Mouse (Mus musculus) intestine, embryonic 15.5 days (tissue): ENCODE data around the gene Tmem161a. TPM values are rescaled to one million over a fixed set of nuclear protein-coding genes. Genes with fewer than 3 reads are reported as not detected.

ENCODE experiments used
- ATAC-seq: fragments of 200-750 bp; cut with Nextera tagmentation; 2 replicates; pipeline ENCODE4 v1.8.0; 2017; ENCODE audit warnings: moderate TSS enrichment, moderate library complexity
- H3K27ac ChIP-seq: fragments of 300-500 bp; sonication (generic); 2 replicates; pipeline ENCODE4 v1.5.1; 2015; ENCODE audit warnings: mild to moderate bottlenecking, inconsistent platforms
- H3K27me3 ChIP-seq: fragments of 300-500 bp; sonication (generic); replicated peaks from 2 replicates; pipeline ENCODE4 v1.6.1; 2015; ENCODE audit warnings: inconsistent platforms
- H3K36me3 ChIP-seq: fragments of 300-500 bp; sonication (generic); 2 replicates; pipeline ENCODE4 v1.6.1; 2015; ENCODE audit warnings: inconsistent platforms
- H3K4me1 ChIP-seq: fragments of 300-500 bp; sonication (generic); replicated peaks from 2 replicates; pipeline ENCODE4 v1.6.1; 2015; ENCODE audit warnings: inconsistent platforms
- H3K4me2 ChIP-seq: fragments of 300-500 bp; sonication (generic); replicated peaks from 2 replicates; pipeline ENCODE4 v1.6.1; 2015; ENCODE audit warnings: mild to moderate bottlenecking, inconsistent platforms
- H3K4me3 ChIP-seq: fragments of 300-500 bp; sonication (generic); replicated peaks from 2 replicates; pipeline ENCODE4 v1.5.1; 2015; ENCODE audit warnings: inconsistent platforms
- H3K9ac ChIP-seq: fragments of 300-500 bp; sonication (generic); 2 replicates; pipeline ENCODE4 v1.6.1; 2015; ENCODE audit warnings: inconsistent platforms
- H3K9me3 ChIP-seq: fragments of 300-500 bp; sonication (generic); 2 replicates; pipeline ENCODE4 v1.6.1; 2016; ENCODE audit warnings: inconsistent platforms
- WGBS: fragments of 180-500 bp; shearing (Covaris S2); methylation state at CpG from one replicate; pipeline ENCODE4 v1.1.7; 2015; 5-methylcytosine and 5-hydroxymethylcytosine counted together
- polyA plus RNA-seq: library from polyadenylated mRNA; unstranded; fragments of >200 nt; fragmentation: Nextera tagmentation; extraction: Ambion mirVana; gene quantifications from 2 replicates; pipeline ENCODE4 v1.2.1, GENCODE M21; 2015

The Tmem161a gene
- polyA plus RNA-seq = 55.7 and 64.3 TPM in 2 replicates

- H3K4me2 ChIP-seq = peak within 1 kb of the TSS; percentile 66
- peak within 1 kb of the TSS; percentile 79 for H3K9ac ChIP-seq
- no peaks in the 10 kb centered on the region for H3K9me3 ChIP-seq
- peaks cover 3% of the 10 kb centered on the region; the same call in 1 of the 2 replicates for H3K36me3 ChIP-seq
- 2% methylated on average over 27 of the region's 27 CpGs for WGBS
- peak within 1 kb of the TSS; percentile 70 for H3K4me3 ChIP-seq
- peaks cover 14% of the 10 kb centered on the region for H3K4me1 ChIP-seq
- peak; percentile 98 for ATAC-seq
- H3K27me3 ChIP-seq = peaks cover 3% of the 10 kb centered on the region; the same call in 1 of the 2 replicates
- H3K27ac ChIP-seq = peak within 1 kb of the TSS; percentile 56; the same call in 1 of the 2 replicates
These were observed at the start of gene Tmem161a for GRCm38 (mm10) chr8:70172043-70172681. Gene Tmem161a, plus strand, starts transcription at chr8:70172356.

- 57% methylated on average over 2 of the region's 2 CpGs for WGBS
- Histone ChIP-seq H3K4me1 (peaks cover 5% of the 10 kb centered on the region; the same call in 1 of the 2 replicates), H3K27me3 (peaks cover 32% of the 10 kb centered on the region), H3K4me2 (no peak overlapping the region), H3K27ac (no peak overlapping the region), H3K4me3 (no peak overlapping the region), H3K36me3 (no peaks in the 10 kb centered on the region), H3K9ac (no peak overlapping the region), H3K9me3 (no peaks in the 10 kb centered on the region)
- 0 out of 2 replicates have a peak, but pooled peaks have one; percentile 39 for ATAC-seq
These were observed 49.3 kb upstream of the Tmem161a start for GRCm38 (mm10) chr8:70122863-70123262.

GRCm38 (mm10) chr8:70124992-70125391, 47.2 kb upstream of the Tmem161a start:
- no peak overlapping the region for H3K27ac ChIP-seq
- H3K9me3 ChIP-seq = no peaks in the 10 kb centered on the region
- no peak for ATAC-seq
- H3K9ac ChIP-seq = no peak overlapping the region
- peaks cover 10% of the 10 kb centered on the region; the same call in 1 of the 2 replicates for H3K4me1 ChIP-seq
- no peak overlapping the region for H3K4me2 ChIP-seq
- peaks cover 11% of the 10 kb centered on the region for H3K27me3 ChIP-seq
- no peaks in the 10 kb centered on the region for H3K36me3 ChIP-seq
- 65% methylated on average over 8 of the region's 8 CpGs for WGBS
- no peak overlapping the region for H3K4me3 ChIP-seq

- H3K9ac ChIP-seq = no peak overlapping the region; the same call in 1 of the 2 replicates
- H3K4me3 ChIP-seq = no peak overlapping the region
- no peak overlapping the region for H3K27ac ChIP-seq
- H3K27me3 ChIP-seq = no peaks in the 10 kb centered on the region
- H3K4me1 ChIP-seq = peaks cover 17% of the 10 kb centered on the region; the same call in 1 of the 2 replicates
- peaks cover 5% of the 10 kb centered on the region; the same call in 1 of the 2 replicates for H3K36me3 ChIP-seq
- no peak overlapping the region for H3K4me2 ChIP-seq
- WGBS = 73% methylated on average over 3 of the region's 3 CpGs
- no peak for ATAC-seq
- no peaks in the 10 kb centered on the region for H3K9me3 ChIP-seq
These were observed 43.7 kb upstream of the Tmem161a start for GRCm38 (mm10) chr8:70128435-70128834.

- Histone ChIP-seq H3K4me3 (no peak overlapping the region), H3K4me1 (peaks cover 17% of the 10 kb centered on the region; the same call in 1 of the 2 replicates), H3K27me3 (no peaks in the 10 kb centered on the region), H3K27ac (no peak overlapping the region), H3K9ac (no peak overlapping the region), H3K9me3 (no peaks in the 10 kb centered on the region), H3K36me3 (peaks cover 14% of the 10 kb centered on the region), H3K4me2 (no peak overlapping the region)
- no peak for ATAC-seq
- WGBS = 61% methylated on average over 9 of the region's 9 CpGs
These were observed 42.7 kb upstream of the Tmem161a start for GRCm38 (mm10) chr8:70129309-70129952.

GRCm38 (mm10) chr8:70130066-70130465, 42.1 kb upstream of the Tmem161a start:
- no peak for ATAC-seq
- Histone ChIP-seq H3K4me1 (peaks cover 17% of the 10 kb centered on the region; the same call in 1 of the 2 replicates), H3K27ac (no peak overlapping the region), H3K4me2 (no peak overlapping the region), H3K9ac (no peak overlapping the region), H3K27me3 (no peaks in the 10 kb centered on the region), H3K9me3 (no peaks in the 10 kb centered on the region), H3K4me3 (no peak overlapping the region), H3K36me3 (peaks cover 18% of the 10 kb centered on the region)
- WGBS = 84% methylated on average over 3 of the region's 3 CpGs

GRCm38 (mm10) chr8:70131166-70131883, 40.8 kb upstream of the Tmem161a start, which contains the start of gene Nr2c2ap:
Gene Nr2c2ap, plus strand, starts transcription at chr8:70131333.
- peaks cover 17% of the 10 kb centered on the region; the same call in 1 of the 2 replicates for H3K4me1 ChIP-seq
- H3K27ac ChIP-seq = 0 out of 2 replicates have a peak within 1 kb of the TSS, but pooled peaks have one; percentile 4
- 1% methylated on average over 37 of the region's 37 CpGs for WGBS
- H3K4me2 ChIP-seq = peak within 1 kb of the TSS; percentile 76
- ATAC-seq = peak; percentile 94
- peaks cover 27% of the 10 kb centered on the region for H3K36me3 ChIP-seq
- no peaks in the 10 kb centered on the region for H3K9me3 ChIP-seq
- H3K4me3 ChIP-seq = peak within 1 kb of the TSS; percentile 60
- H3K9ac ChIP-seq = peak within 1 kb of the TSS; percentile 55
- H3K27me3 ChIP-seq = no peaks in the 10 kb centered on the region

- Histone ChIP-seq H3K4me3 (no peak overlapping the region), H3K27ac (no peak overlapping the region), H3K9ac (no peak overlapping the region), H3K27me3 (no peaks in the 10 kb centered on the region), H3K4me2 (no peak overlapping the region), H3K4me1 (peaks cover 25% of the 10 kb centered on the region), H3K9me3 (no peaks in the 10 kb centered on the region), H3K36me3 (peaks cover 27% of the 10 kb centered on the region)
- WGBS = 89% methylated on average over 5 of the region's 5 CpGs
- no peak for ATAC-seq
These were observed 38.1 kb upstream of the Tmem161a start for GRCm38 (mm10) chr8:70134086-70134485.

GRCm38 (mm10) chr8:70134931-70135330, 37.2 kb upstream of the Tmem161a start:
- peaks cover 27% of the 10 kb centered on the region for H3K36me3 ChIP-seq
- H3K4me2 ChIP-seq = no peak overlapping the region
- H3K27me3 ChIP-seq = no peaks in the 10 kb centered on the region
- 92% methylated on average over 9 of the region's 9 CpGs for WGBS
- ATAC-seq = no peak
- peaks cover 21% of the 10 kb centered on the region for H3K4me1 ChIP-seq
- H3K4me3 ChIP-seq = no peak overlapping the region
- H3K9me3 ChIP-seq = no peaks in the 10 kb centered on the region
- no peak overlapping the region for H3K9ac ChIP-seq
- no peak overlapping the region for H3K27ac ChIP-seq

GRCm38 (mm10) chr8:70136591-70136990, 35.6 kb upstream of the Tmem161a start:
- Histone ChIP-seq H3K9me3 (no peaks in the 10 kb centered on the region), H3K27me3 (no peaks in the 10 kb centered on the region), H3K4me1 (peaks cover 24% of the 10 kb centered on the region), H3K36me3 (peaks cover 27% of the 10 kb centered on the region), H3K9ac (no peak overlapping the region), H3K4me2 (no peak overlapping the region), H3K27ac (no peak overlapping the region), H3K4me3 (no peak overlapping the region)
- WGBS = 83% methylated on average over 4 of the region's 4 CpGs
- ATAC-seq = no peak

GRCm38 (mm10) chr8:70137890-70138289, 34.3 kb upstream of the Tmem161a start:
- Histone ChIP-seq H3K4me1 (peaks cover 17% of the 10 kb centered on the region), H3K9me3 (no peaks in the 10 kb centered on the region), H3K4me3 (peak overlapping the region; percentile 76), H3K27me3 (no peaks in the 10 kb centered on the region), H3K36me3 (peaks cover 26% of the 10 kb centered on the region), H3K9ac (no peak overlapping the region; the same call in 1 of the 2 replicates), H3K27ac (no peak overlapping the region), H3K4me2 (peak overlapping the region; percentile 71)
- no peak for ATAC-seq
- WGBS = 82% methylated on average over 4 of the region's 4 CpGs
